Mouse (Mus musculus): Measurements from ENCODE around the gene Mgea5. TPM values are rescaled to one million over a fixed set of nuclear protein-coding genes. Genes with fewer than 3 reads are reported as not detected.

Mgea5 gene
- polyA plus RNA-seq, 1 experiment from 2014 or later, result 93.2 TPM

DNA sequence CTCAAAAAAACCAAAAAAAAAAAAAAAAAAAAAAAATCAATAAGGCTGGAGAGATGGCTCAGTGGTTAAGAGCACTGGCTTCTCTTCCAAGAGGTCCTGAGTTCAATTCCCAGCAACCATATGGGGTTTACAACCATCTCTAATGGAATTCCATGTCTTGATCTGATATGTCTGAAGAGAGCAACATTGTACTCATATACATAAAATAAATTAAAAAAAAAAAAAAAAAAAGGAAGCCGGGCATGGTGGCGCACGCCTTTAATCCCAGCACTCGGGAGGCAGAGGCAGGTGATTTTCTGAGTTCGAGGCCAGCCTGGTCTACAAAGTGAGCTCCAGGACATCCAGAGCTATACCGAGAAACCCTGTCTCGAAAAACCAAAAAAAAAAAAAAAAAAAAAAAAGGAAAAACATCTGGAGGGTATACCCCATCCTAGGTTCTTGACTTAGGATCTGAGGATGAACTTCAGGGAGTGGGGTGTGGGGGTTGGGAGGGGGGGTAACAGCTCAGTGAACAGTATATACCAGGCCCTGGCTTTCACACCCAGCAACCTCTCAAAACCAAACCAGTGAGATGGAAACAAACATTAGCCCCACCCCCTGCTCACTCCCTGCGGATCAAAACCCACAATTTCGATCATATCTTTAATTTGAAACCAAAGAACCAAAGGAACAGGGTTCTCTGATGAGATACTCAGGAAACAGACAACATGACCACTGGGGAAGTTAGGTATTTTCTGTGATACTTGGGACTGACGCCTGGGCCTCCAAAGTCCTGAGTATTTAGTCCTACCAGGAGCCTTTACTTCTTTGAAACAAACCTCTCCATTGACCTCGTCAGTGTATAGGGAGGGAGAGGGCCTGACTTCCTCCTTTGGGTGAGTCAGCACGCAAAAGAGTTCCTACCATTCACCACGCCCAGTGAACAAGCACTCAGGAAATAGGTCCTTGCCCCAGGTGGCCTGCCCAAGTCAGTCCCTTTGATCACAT, 6.5 kb upstream of the Mgea5 start:
- Histone ChIP-seq H3K4me2 (replicated peaks; ENCODE audit: low read depth, low read length) (no peak overlapping the region), H3K36me3 (ENCODE audit: control insufficient read depth, insufficient read depth, low read length) (no peaks in the 10 kb centered on the region), H3K9me3 (ENCODE audit: control insufficient read depth, low read length) (no peaks in the 10 kb centered on the region), H3K4me1 (replicated peaks; ENCODE audit: control insufficient read depth, insufficient read depth, low read length) (no peaks in the 10 kb centered on the region), H3K4me3 (ENCODE audit: low read depth, low read length) (no peak overlapping the region), H3K27ac (ENCODE audit: low read depth, low read length) (no peak overlapping the region), H3K27me3 (ENCODE audit: control insufficient read depth, insufficient read depth, low read length) (no peaks in the 10 kb centered on the region), H3K9ac (ENCODE audit: low read depth, low read length) (no peak overlapping the region)
- ATAC-seq (ENCODE audit: low FRiP score), result no peak
- WGBS, result 81% methylated on average over 11 of the region's 13 CpGs
- no peak for DNase-seq (ENCODE audit: low spot score)

DNA sequence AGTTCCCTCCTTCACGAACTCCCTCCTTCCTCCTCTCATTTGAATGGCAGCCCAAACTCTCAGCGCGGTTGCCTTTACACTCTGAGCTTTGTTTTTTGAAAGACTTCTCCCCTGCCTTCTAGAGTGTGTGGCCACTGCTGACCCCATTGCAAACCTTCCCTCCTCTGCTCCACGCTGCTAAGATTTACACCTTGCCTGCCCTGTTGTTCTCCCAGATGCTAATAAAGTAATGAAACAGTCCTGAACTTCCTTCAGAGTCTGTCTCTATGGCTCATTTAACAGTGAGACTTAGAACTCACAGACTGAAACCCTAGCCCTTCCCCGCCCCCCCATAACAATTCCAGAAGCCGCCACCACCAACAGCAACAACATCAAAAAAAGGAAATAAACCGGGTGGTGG, 5.7 kb upstream of the Mgea5 start:
- no peak for DNase-seq (ENCODE audit: low spot score)
- WGBS, result 77% methylated on average over 7 of the region's 7 CpGs

DNA sequence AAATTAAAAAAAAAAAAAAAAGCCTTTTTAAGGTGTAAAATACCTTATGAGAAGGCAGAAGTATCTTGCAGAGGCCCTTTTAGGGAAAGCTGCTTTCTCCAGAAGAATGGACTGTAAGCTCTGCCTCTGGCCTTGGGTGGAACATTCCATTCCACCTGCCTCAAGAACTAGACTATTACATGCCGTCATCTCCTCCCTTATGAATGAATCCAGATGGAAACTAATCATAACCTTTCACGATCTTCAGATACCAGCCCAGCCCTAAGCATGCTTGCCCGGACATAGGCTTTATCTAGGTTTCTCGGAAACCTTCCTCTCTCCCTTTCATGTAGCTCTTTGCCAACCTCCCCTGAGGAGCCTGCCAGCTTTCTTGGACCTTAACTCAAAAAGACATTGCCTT, 4.7 kb upstream of the Mgea5 start:
- no peak for ATAC-seq (ENCODE audit: low FRiP score)
- Histone ChIP-seq H3K9ac (ENCODE audit: low read depth, low read length) (no peak overlapping the region), H3K9me3 (ENCODE audit: control insufficient read depth, low read length) (no peaks in the 10 kb centered on the region), H3K4me3 (ENCODE audit: low read depth, low read length) (no peak overlapping the region), H3K4me1 (replicated peaks; ENCODE audit: control insufficient read depth, insufficient read depth, low read length) (no peaks in the 10 kb centered on the region), H3K4me2 (replicated peaks; ENCODE audit: low read depth, low read length) (no peak overlapping the region), H3K36me3 (ENCODE audit: control insufficient read depth, insufficient read depth, low read length) (no peaks in the 10 kb centered on the region), H3K27ac (ENCODE audit: low read depth, low read length) (no peak overlapping the region), H3K27me3 (ENCODE audit: control insufficient read depth, insufficient read depth, low read length) (no peaks in the 10 kb centered on the region)
- no peak for DNase-seq (ENCODE audit: low spot score)
- WGBS, result 94% methylated on average over 4 of the region's 4 CpGs

More for the DNA sequence above, 5.7 kb upstream of the Mgea5 start:
- no peaks in the 10 kb centered on the region for H3K4me1 ChIP-seq (replicated peaks; ENCODE audit: control insufficient read depth, insufficient read depth, low read length)
- H3K9ac ChIP-seq (ENCODE audit: low read depth, low read length), result no peak overlapping the region
- H3K4me2 ChIP-seq (replicated peaks; ENCODE audit: low read depth, low read length), result no peak overlapping the region
- ATAC-seq (ENCODE audit: low FRiP score), result no peak
- no peaks in the 10 kb centered on the region for H3K36me3 ChIP-seq (ENCODE audit: control insufficient read depth, insufficient read depth, low read length)
- H3K27me3 ChIP-seq (ENCODE audit: control insufficient read depth, insufficient read depth, low read length), result no peaks in the 10 kb centered on the region
- H3K4me3 ChIP-seq (ENCODE audit: low read depth, low read length), result no peak overlapping the region
- H3K27ac ChIP-seq (ENCODE audit: low read depth, low read length), result no peak overlapping the region
- no peaks in the 10 kb centered on the region for H3K9me3 ChIP-seq (ENCODE audit: control insufficient read depth, low read length)

DNA sequence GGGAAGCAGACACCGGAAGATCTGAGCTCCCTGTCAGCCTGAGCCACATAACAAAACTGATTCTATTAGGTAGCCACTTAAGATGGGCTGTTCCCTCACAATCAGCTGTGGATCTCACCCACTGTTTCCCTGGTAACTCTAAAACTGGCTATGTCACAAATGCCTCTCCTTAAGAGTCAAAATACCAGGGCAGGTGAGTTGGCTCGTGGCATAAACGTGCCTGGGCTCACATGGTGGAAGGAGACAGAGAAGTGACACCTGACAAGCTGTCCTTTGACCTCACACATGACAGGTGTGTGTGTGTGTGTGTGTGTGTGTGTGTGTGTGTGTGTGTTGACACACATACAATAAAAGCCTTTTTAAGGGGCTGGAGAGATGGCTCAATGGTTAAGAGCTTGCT, 3.8 kb upstream of the Mgea5 start:
- Histone ChIP-seq H3K27me3 (ENCODE audit: control insufficient read depth, insufficient read depth, low read length) (no peaks in the 10 kb centered on the region), H3K27ac (ENCODE audit: low read depth, low read length) (no peak overlapping the region), H3K4me3 (ENCODE audit: low read depth, low read length) (no peak overlapping the region), H3K4me2 (replicated peaks; ENCODE audit: low read depth, low read length) (no peak overlapping the region), H3K36me3 (ENCODE audit: control insufficient read depth, insufficient read depth, low read length) (no peaks in the 10 kb centered on the region), H3K9me3 (ENCODE audit: control insufficient read depth, low read length) (no peaks in the 10 kb centered on the region), H3K4me1 (replicated peaks; ENCODE audit: control insufficient read depth, insufficient read depth, low read length) (no peaks in the 10 kb centered on the region), H3K9ac (ENCODE audit: low read depth, low read length) (no peak overlapping the region)
- ATAC-seq (ENCODE audit: low FRiP score) (no peak), DNase-seq (ENCODE audit: low spot score) (no peak)
- WGBS, result 75% methylated on average over 3 of the region's 3 CpGs

DNA sequence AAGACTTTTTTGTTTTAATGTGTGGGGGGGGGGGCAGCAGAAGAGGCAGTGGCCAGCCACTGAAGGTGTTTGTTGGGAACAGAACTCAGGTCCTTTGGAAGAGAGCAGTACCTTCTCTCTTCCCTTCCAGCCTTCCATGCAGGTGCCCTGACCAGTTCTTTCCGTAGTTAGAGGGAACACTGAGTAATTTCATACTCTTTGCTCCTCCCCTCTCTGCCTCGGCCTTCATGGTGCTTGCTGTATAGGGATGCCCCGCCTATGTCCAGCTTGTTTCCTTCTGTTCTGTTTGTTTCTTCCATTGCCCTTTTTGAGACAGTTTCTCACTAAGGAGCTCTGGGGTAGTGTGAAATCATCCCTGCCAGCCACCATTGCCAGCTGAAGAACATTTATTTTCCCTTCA, 1.8 kb upstream of the Mgea5 start:
- no peak for DNase-seq (ENCODE audit: low spot score)
- Histone ChIP-seq H3K27ac (ENCODE audit: low read depth, low read length) (no peak overlapping the region), H3K4me1 (replicated peaks; ENCODE audit: control insufficient read depth, insufficient read depth, low read length) (peaks cover 7% of the 10 kb centered on the region), H3K4me2 (replicated peaks; ENCODE audit: low read depth, low read length) (no peak overlapping the region), H3K4me3 (ENCODE audit: low read depth, low read length) (no peak overlapping the region), H3K27me3 (ENCODE audit: control insufficient read depth, insufficient read depth, low read length) (no peaks in the 10 kb centered on the region), H3K36me3 (ENCODE audit: control insufficient read depth, insufficient read depth, low read length) (no peaks in the 10 kb centered on the region), H3K9ac (ENCODE audit: low read depth, low read length) (no peak overlapping the region), H3K9me3 (ENCODE audit: control insufficient read depth, low read length) (no peaks in the 10 kb centered on the region)
- ATAC-seq (ENCODE audit: low FRiP score), result no peak
- WGBS, result 67% methylated on average over 3 of the region's 3 CpGs

DNA sequence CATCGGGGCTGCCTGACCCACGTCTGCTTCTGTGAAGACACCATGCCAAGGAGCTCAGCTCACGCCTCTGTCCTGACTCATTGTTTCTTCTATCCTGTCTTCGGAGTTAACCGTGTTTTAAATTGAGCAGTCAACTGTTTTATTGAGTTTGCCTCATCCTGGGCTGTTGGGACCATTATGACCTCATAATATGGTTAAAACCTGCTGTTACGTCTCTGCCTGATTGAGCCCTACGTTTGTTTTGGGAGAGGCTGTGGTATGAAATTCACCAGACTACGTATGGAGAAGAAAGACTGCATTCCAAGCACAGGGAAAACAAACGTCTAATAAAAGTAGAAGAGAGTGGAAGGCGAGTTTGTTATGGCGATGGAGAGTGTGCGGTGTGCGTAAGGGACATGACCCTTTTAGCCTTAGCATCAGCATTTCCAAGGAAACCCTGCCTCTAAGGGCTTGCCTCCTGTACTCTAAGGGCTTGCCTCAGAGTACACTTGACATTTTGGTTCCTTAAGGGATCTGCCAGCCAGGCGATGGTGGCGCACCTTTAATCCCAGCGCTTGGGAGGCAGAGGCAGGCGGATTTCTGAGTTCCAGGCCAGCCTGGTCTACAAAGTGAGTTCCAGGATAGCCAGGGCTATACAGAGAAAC, 418 bp upstream of the Mgea5 start:
- Histone ChIP-seq H3K4me3 (ENCODE audit: low read depth, low read length) (peak overlapping the region; percentile 100), H3K27me3 (ENCODE audit: control insufficient read depth, insufficient read depth, low read length) (no peaks in the 10 kb centered on the region), H3K4me2 (replicated peaks; ENCODE audit: low read depth, low read length) (peak overlapping the region; percentile 45), H3K9me3 (ENCODE audit: control insufficient read depth, low read length) (no peaks in the 10 kb centered on the region), H3K36me3 (ENCODE audit: control insufficient read depth, insufficient read depth, low read length) (no peaks in the 10 kb centered on the region), H3K27ac (ENCODE audit: low read depth, low read length) (no peak overlapping the region), H3K9ac (ENCODE audit: low read depth, low read length) (peak overlapping the region; percentile 45; the same call in 1 of the 2 replicates), H3K4me1 (replicated peaks; ENCODE audit: control insufficient read depth, insufficient read depth, low read length) (peaks cover 7% of the 10 kb centered on the region)
- 39% methylated on average over 17 of the region's 17 CpGs for WGBS
- DNase-seq (ENCODE audit: low spot score) (no peak), ATAC-seq (ENCODE audit: low FRiP score) (no peak)

DNA sequence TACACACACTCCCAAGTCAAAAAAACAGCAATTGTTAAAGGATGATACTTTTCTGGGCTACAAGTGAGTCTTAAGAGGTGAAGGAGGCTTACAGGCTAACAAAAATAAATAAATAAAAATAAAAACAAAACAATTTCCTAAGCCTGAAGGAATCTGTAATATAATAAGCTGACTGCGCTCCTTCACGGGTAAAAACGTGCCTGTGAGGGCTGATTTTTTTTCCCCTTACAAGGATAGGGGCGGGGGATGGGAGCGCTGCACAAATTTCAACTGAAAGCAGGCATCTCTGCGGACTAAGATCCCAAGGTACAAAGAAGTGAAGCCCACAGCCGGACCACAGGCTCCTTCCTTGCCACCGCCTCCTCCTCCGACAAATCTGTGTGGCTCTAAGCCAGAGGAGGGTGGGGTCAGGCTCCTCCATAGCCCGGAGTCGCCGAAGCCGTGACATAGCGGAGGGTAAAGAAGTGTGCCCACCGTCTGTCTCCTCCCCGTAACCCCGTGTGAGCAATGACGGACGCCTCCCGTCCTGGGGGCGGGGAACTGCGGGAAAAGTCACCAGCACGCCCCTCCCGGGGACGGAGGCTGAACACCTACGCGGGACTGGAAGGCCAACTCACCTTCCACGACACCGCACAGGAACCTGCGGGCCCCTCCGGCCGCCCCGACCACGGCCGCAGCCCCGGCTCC, 1.2 kb downstream of the Mgea5 start:
- Histone ChIP-seq H3K4me1 (replicated peaks; ENCODE audit: control insufficient read depth, insufficient read depth, low read length) (peaks cover 7% of the 10 kb centered on the region), H3K9ac (ENCODE audit: low read depth, low read length) (peak overlapping the region; percentile 98), H3K27ac (ENCODE audit: low read depth, low read length) (peak overlapping the region; percentile 98), H3K27me3 (ENCODE audit: control insufficient read depth, insufficient read depth, low read length) (no peaks in the 10 kb centered on the region), H3K9me3 (ENCODE audit: control insufficient read depth, low read length) (no peaks in the 10 kb centered on the region), H3K36me3 (ENCODE audit: control insufficient read depth, insufficient read depth, low read length) (peaks cover 3% of the 10 kb centered on the region; the same call in 1 of the 2 replicates), H3K4me3 (ENCODE audit: low read depth, low read length) (peak overlapping the region; percentile 100), H3K4me2 (replicated peaks; ENCODE audit: low read depth, low read length) (peak overlapping the region; percentile 49)
- peak; percentile 60 for ATAC-seq (ENCODE audit: low FRiP score)
- DNase-seq (ENCODE audit: low spot score), result peak; percentile 73
- under 1% methylated on average over 36 of the region's 36 CpGs for WGBS

DNA sequence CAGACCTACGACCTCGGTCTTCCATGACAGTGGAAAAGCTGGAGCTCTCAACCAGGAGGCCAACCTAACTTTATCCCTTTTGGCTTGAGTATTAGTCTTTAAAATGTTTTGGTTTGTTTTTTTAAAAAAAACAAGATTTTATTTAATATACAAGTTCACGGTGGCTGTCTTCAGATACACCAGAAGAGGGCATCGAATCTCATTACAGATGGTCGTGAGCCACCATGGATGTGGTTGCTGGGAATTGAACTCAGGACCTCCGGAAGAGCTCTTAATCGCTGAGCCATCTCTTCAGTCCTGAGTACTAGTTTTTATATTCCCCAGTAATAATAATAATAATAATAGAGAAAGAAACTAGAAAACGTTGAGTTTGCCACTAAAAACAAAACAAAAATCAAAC, 2.0 kb downstream of the Mgea5 start:
- Histone ChIP-seq H3K4me2 (replicated peaks; ENCODE audit: low read depth, low read length) (peak overlapping the region; percentile 49), H3K27me3 (ENCODE audit: control insufficient read depth, insufficient read depth, low read length) (no peaks in the 10 kb centered on the region), H3K27ac (ENCODE audit: low read depth, low read length) (no peak overlapping the region), H3K36me3 (ENCODE audit: control insufficient read depth, insufficient read depth, low read length) (peaks cover 3% of the 10 kb centered on the region; the same call in 1 of the 2 replicates), H3K4me3 (ENCODE audit: low read depth, low read length) (peak overlapping the region; percentile 100), H3K9ac (ENCODE audit: low read depth, low read length) (no peak overlapping the region), H3K9me3 (ENCODE audit: control insufficient read depth, low read length) (no peaks in the 10 kb centered on the region), H3K4me1 (replicated peaks; ENCODE audit: control insufficient read depth, insufficient read depth, low read length) (peaks cover 7% of the 10 kb centered on the region)
- WGBS, result 64% methylated on average over 8 of the region's 8 CpGs
- ATAC-seq (ENCODE audit: low FRiP score) (no peak), DNase-seq (ENCODE audit: low spot score) (no peak)
